Mouse (Mus musculus) C2C12 (cell line): ENCODE results near the gene Plekhg1.

ENCODE experiments used
- CEBPB ChIP-seq: IDR thresholded peaks from one replicate; pipeline ENCODE4 v1.6.1; 2011; ENCODE audit warnings: low read depth, mild to moderate bottlenecking, control low read depth, moderate library complexity
- CTCF ChIP-seq: IDR thresholded peaks from one replicate; pipeline ENCODE4 v1.5.1; 2011; ENCODE audit not compliant: control insufficient read depth, insufficient read depth, insufficient read length
- FOSL1 ChIP-seq: IDR thresholded peaks from one replicate; pipeline ENCODE4 v1.8.0; 2011; ENCODE audit warnings: mild to moderate bottlenecking, low read length; ENCODE audit not compliant: poor library complexity, insufficient read depth, severe bottlenecking
- MAX ChIP-seq: IDR thresholded peaks from one replicate; pipeline ENCODE4 v1.6.1; 2011; ENCODE audit warnings: mild to moderate bottlenecking, control low read depth
- MYOG ChIP-seq: IDR thresholded peaks from one replicate; pipeline ENCODE4 v1.6.1; 2011; ENCODE audit not compliant: control insufficient read depth, insufficient read length; ENCODE audit errors: extremely low read depth
- USF1 ChIP-seq: IDR thresholded peaks from one replicate; pipeline ENCODE4 v1.6.1; 2011; ENCODE audit warnings: low read depth, mild to moderate bottlenecking, control low read depth, moderate library complexity

- TF ChIP-seq CTCF (no peak), MYOG (no peak), USF1 (no peak), MAX (no peak), FOSL1 (no peak), CEBPB (no peak)
Measured at GRCm38 (mm10) chr10:3823826-3824225, 83.7 kb downstream of the Plekhg1 start.
